Mouse (Mus musculus): Measurements from ENCODE around the gene Ddx52. TPM values are rescaled to one million over a fixed set of nuclear protein-coding genes. Genes with fewer than 3 reads are reported as not detected.

The Ddx52 gene
- polyA plus RNA-seq, 3 experiments from 2014 or later, result 75.0 to 84.6 (median 81.7) TPM

- no peak for ATAC-seq
Observed at GRCm38 (mm10) chr11:83969040-83969439, 27.2 kb downstream of the Ddx52 start.

- no peak for ATAC-seq
Observed at GRCm38 (mm10) chr11:83974561-83975346, 32.9 kb downstream of the Ddx52 start.

- no peak for ATAC-seq
Observed at GRCm38 (mm10) chr11:83975488-83975887, 33.6 kb downstream of the Ddx52 start.

GRCm38 (mm10) chr11:83976236-83976977 is 34.5 kb downstream of the Ddx52 start:
- ATAC-seq, result no peak

- ATAC-seq, result no peak
Observed at GRCm38 (mm10) chr11:83977810-83978209, 35.9 kb downstream of the Ddx52 start.

GRCm38 (mm10) chr11:83979992-83980391 is 38.1 kb downstream of the Ddx52 start:
- no peak for ATAC-seq

GRCm38 (mm10) chr11:83981338-83981737 is 39.5 kb downstream of the Ddx52 start:
- ATAC-seq, result no peak

- no peak for ATAC-seq
Observed at GRCm38 (mm10) chr11:83991701-83992100, 49.8 kb downstream of the Ddx52 start.

- no peak for ATAC-seq
Observed at GRCm38 (mm10) chr11:83993428-83993827, 51.6 kb downstream of the Ddx52 start.

- ATAC-seq, result no peak
Observed at GRCm38 (mm10) chr11:83994481-83994880, 52.6 kb downstream of the Ddx52 start.

- no peak for ATAC-seq
Observed at GRCm38 (mm10) chr11:83995535-83995950, 53.7 kb downstream of the Ddx52 start.

GRCm38 (mm10) chr11:83997171-83997868 is 55.5 kb downstream of the Ddx52 start:
- no peak for ATAC-seq

- no peak for ATAC-seq
Observed at GRCm38 (mm10) chr11:83998993-83999392, 57.1 kb downstream of the Ddx52 start.

- no peak for ATAC-seq
Observed at GRCm38 (mm10) chr11:83999411-83999915, 57.6 kb downstream of the Ddx52 start.

- no peak for ATAC-seq
Observed at GRCm38 (mm10) chr11:84001257-84001656, 59.4 kb downstream of the Ddx52 start.

GRCm38 (mm10) chr11:84003986-84004385 is 62.1 kb downstream of the Ddx52 start:
- no peak for ATAC-seq

GRCm38 (mm10) chr11:84009001-84009400 is 67.1 kb downstream of the Ddx52 start:
- ATAC-seq, result no peak

- ATAC-seq, result no peak
Observed at GRCm38 (mm10) chr11:84010411-84010810, 68.5 kb downstream of the Ddx52 start.

- ATAC-seq, result no peak
Observed at GRCm38 (mm10) chr11:84011050-84011449, 69.2 kb downstream of the Ddx52 start.

GRCm38 (mm10) chr11:84011576-84011975 is 69.7 kb downstream of the Ddx52 start:
- ATAC-seq, result no peak

Measured in inflammation-experienced regulatory T-cells, adult 6 months (primary cell).